Mouse (Mus musculus): Measurements from ENCODE around the gene Acot4. TPM values are rescaled to one million over a fixed set of nuclear protein-coding genes. Genes with fewer than 3 reads are reported as not detected.
"Not testable (repeated sequence)": the region's sequence is repeated elsewhere in the genome, so short reads cannot be mapped to it uniquely, and the experiment has no call there.

Gene Acot4
- polyA plus RNA-seq, 1 experiment from 2014 or later = 0.16 TPM

DNA sequence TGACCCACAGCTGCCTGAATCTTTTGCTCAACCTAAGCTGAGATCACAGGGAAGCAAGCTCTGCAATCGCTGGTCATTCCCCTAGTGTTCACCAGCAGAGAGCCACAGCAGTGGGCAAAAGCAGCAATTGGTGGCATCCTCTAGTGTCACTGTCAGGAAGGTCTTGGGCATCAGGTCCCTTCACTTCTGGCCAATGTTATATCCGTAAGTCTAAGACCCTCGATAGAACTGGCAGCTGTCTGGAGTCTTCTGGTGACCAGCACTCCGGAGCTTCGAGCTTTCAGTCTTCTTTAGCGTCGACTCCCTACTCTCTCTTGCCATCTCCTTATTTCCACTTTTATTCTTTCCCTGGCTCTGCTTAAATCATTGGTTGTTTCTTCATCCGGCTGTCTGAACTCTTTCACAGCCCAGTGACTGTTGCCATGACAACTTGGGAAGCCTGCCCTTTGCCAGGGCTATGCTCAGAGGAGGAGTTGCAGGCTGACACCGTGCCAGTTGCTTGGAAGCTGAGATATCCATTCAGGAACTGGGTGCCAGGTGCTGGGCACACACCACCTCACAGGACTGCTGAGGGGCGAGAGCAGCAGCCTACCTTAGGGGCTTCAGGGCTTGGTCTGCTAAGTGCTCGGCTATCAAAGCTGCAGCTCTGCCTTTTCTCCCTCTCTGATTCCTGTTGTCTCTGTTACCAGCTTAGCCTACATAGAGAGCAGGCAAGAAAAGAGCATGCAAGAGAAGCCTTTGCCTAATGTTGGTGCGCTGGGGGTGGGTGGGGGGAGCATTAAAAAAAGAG is 26.7 kb upstream of the Acot4 start:
- H3K4me3 ChIP-seq = peak overlapping the region; percentile 22; the same call in 1 of the 2 replicates

DNA sequence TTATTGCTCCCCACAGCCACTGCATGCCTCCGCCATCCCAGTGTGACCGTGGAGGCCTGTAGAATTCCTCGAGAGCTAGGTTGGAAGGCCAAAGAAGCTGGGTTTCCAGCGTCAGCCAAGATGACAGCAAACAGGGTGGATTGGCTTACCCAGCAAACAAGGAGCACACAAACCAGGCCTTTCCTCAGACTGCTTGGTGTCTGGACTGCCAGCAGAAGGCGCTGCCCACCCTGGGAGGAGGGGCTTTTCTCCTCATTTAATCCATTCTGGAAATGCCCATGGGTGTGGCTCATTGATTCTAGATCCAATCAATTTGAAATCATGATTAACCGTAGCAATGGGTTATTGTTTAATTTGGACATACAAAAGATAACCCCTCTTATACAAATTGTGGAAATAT is 25.0 kb upstream of the Acot4 start:
- H3K27me3 ChIP-seq (replicated peaks; ENCODE audit: low read depth, poor library complexity, severe bottlenecking) = 0 out of 2 replicates have a peak, but pooled peaks cover 6% of the 10 kb centered on the region
- peaks cover 17% of the 10 kb centered on the region for H3K36me3 ChIP-seq (replicated peaks)
- no peak overlapping the region for H3K27ac ChIP-seq (replicated peaks)
- WGBS = 73% methylated on average over 6 of the region's 6 CpGs
- DNase-seq (ENCODE audit: low spot score) = no peak
- no peaks in the 10 kb centered on the region for H3K9me3 ChIP-seq
- no peak overlapping the region for H3K4me3 ChIP-seq
- peaks cover 19% of the 10 kb centered on the region for H3K4me1 ChIP-seq

More for the DNA sequence above, 26.7 kb upstream of the Acot4 start:
- Histone ChIP-seq H3K9me3 (no peaks in the 10 kb centered on the region), H3K36me3 (replicated peaks) (peaks cover 9% of the 10 kb centered on the region), H3K27me3 (replicated peaks; ENCODE audit: low read depth, poor library complexity, severe bottlenecking) (0 out of 2 replicates have a peak, but pooled peaks cover 6% of the 10 kb centered on the region), H3K27ac (replicated peaks) (no peak overlapping the region), H3K4me1 (peaks cover 19% of the 10 kb centered on the region)
- WGBS = 58% methylated on average over 12 of the region's 12 CpGs
- peak; percentile 43 for DNase-seq (ENCODE audit: low spot score)

DNA sequence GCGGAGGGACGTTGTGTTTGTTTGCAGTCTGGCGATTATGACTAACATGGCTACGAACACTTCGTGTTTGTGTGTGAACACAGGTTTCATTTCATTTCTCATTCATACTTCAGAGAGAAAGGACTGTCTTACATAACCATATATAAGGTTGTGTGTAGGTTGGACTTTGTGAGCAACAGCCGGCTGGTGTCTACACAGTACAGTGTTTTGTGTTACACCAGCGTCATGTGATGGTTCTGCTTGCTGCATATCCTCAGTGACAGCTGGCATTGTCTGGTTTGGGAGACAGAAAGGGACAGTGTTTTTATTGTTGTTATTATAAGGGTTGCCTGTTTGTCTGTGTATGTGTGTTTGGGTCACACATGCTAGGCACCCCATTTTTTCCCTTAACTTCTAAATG is 24.5 kb upstream of the Acot4 start:
- peaks cover 18% of the 10 kb centered on the region for H3K4me1 ChIP-seq
- H3K27me3 ChIP-seq (replicated peaks; ENCODE audit: low read depth, poor library complexity, severe bottlenecking) = 0 out of 2 replicates have a peak, but pooled peaks cover 2% of the 10 kb centered on the region
- no peak for DNase-seq (ENCODE audit: low spot score)
- no peaks in the 10 kb centered on the region for H3K9me3 ChIP-seq
- no peak overlapping the region for H3K27ac ChIP-seq (replicated peaks)
- WGBS = 94% methylated on average over 7 of the region's 7 CpGs
- H3K4me3 ChIP-seq = no peak overlapping the region
- peaks cover 17% of the 10 kb centered on the region for H3K36me3 ChIP-seq (replicated peaks)

DNA sequence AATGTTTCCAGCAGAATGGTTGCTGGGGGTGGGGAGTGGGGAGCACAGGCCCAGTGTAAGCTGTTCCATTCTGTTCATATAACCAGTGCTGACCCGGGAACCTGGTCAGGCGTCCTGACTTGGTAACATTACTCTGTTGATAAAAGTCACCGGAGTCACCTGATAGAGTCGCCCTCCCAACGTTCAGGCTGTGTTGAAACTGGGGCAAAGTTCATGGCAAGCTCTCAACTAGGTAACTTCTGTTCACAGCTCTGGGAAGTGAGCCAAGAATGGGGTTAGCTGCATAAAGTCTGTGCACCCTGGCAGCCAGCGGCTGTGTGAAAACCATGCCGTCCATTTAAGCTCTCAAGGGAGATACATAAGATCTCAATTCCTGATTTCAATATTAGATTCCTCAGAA is 17.7 kb upstream of the Acot4 start:
- H3K27ac ChIP-seq (replicated peaks); H3K4me3 ChIP-seq; DNase-seq (ENCODE audit: low spot score); H3K4me1 ChIP-seq; H3K9me3 ChIP-seq; H3K27me3 ChIP-seq (replicated peaks; ENCODE audit: low read depth, poor library complexity, severe bottlenecking): not testable (repeated sequence)
- H3K36me3 ChIP-seq (replicated peaks) = peaks cover 12% of the 10 kb centered on the region
- 84% methylated on average over 7 of the region's 7 CpGs for WGBS

DNA sequence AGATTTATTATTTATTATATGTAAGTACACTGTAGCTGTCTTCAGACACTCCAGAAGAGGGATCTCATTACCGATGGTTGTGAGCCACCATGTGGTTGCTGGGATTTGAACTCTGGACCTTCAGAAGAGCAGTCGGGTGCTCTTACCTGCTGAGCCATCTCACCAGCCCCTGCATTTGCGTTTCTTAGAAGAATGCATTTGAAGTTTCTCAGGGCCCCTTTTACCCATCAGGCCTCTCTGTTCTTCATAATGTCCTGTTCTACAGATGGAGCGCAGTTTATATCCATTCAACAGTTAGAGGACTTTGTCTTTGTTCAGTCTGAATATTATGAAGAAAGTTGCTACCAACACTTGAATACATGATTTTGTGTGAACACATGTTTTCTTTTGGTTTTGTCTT is 15.9 kb upstream of the Acot4 start:
- not testable (repeated sequence) for H3K27me3 ChIP-seq (replicated peaks; ENCODE audit: low read depth, poor library complexity, severe bottlenecking); DNase-seq (ENCODE audit: low spot score); H3K4me3 ChIP-seq; H3K4me1 ChIP-seq; H3K9me3 ChIP-seq; H3K27ac ChIP-seq (replicated peaks); H3K36me3 ChIP-seq (replicated peaks)
- WGBS = 89% methylated on average over 4 of the region's 4 CpGs

DNA sequence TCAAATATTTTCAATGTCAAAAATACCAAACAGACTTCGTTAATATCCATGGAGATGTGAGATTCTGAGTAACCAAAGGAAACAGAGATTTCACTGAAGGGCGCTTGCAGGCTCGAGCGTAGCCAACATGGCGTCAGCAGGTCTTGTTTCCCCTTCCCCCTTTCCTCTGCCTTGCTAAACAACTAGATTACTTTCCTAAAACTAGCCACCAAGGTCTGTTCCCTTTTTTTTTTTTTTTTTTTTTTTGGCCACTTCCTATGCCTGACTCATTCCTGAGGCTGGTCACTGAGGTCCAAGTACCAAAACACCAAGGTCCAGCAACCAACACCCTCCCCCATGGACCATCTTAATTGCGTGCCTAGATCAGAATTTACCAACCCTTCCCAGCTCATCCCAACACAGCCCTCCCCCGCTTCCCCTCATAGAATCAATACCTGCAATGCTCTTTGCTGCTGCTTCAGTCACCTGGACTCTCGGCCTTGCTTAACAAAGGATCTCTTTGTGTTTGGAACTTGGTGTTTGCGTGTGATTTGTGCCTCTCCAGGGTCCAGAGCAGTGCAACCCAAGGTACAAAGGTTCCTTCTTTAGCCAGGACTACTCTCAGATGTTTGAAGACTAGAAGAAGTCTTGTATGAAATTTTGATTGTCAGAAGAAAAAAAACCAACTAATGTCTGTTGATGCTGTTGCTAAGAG is 15.0 kb upstream of the Acot4 start:
- H3K36me3 ChIP-seq (replicated peaks) = no peaks in the 10 kb centered on the region; the same call in 1 of the 2 replicates
- H3K27me3 ChIP-seq (replicated peaks; ENCODE audit: low read depth, poor library complexity, severe bottlenecking) = no peaks in the 10 kb centered on the region
- no peaks in the 10 kb centered on the region for H3K9me3 ChIP-seq
- 78% methylated on average over 9 of the region's 9 CpGs for WGBS
- H3K4me1 ChIP-seq = no peaks in the 10 kb centered on the region
- no peak overlapping the region for H3K27ac ChIP-seq (replicated peaks)
- no peak for DNase-seq (ENCODE audit: low spot score)
- H3K4me3 ChIP-seq = no peak overlapping the region

DNA sequence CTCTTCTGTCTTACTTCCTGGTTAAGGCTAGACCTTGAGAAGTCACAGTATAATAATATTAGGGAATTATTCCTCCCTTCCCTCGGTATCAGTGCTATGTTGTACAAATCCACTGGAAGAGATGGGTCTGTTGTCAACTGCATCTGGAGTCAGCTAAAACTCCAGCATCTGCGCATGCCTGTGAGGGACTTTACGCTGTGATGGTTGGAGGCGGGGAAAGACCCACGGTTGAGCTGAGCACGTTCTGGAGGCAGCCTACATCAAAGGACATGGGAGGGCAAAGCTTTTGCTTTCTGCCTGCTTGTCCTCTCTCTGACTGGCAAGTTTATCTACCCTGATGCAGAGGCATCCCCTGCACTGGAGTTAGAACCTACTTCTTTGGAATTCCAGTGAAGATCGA is 12.3 kb upstream of the Acot4 start:
- WGBS = 93% methylated on average over 7 of the region's 7 CpGs
- H3K9me3 ChIP-seq = no peaks in the 10 kb centered on the region
- H3K27me3 ChIP-seq (replicated peaks; ENCODE audit: low read depth, poor library complexity, severe bottlenecking) = no peaks in the 10 kb centered on the region
- no peaks in the 10 kb centered on the region for H3K36me3 ChIP-seq (replicated peaks)
- no peak overlapping the region for H3K4me3 ChIP-seq
- H3K27ac ChIP-seq (replicated peaks) = no peak overlapping the region
- no peak for DNase-seq (ENCODE audit: low spot score)
- H3K4me1 ChIP-seq = no peaks in the 10 kb centered on the region

DNA sequence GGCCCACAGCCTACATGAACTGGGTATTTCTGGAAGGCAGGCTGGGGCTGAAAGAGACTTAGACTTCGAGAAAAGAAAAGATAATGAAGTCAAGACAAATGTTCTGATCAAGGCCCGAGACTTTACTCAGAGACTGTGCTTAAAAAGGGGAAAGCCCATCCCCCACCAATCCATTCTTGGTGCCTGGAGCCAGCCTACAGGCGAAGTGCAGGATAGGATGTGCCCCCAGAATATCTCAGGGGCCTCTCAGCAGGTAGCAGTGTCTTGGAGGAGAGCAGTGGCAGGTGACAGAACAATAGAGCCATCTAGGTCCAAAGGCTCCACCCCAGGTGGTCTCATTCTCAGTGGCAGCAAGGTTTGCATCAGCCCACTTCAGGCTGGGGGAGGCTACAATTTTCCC is 9.9 kb upstream of the Acot4 start:
- WGBS = 43% methylated on average over 3 of the region's 3 CpGs
- not testable (repeated sequence) for H3K4me1 ChIP-seq

DNA sequence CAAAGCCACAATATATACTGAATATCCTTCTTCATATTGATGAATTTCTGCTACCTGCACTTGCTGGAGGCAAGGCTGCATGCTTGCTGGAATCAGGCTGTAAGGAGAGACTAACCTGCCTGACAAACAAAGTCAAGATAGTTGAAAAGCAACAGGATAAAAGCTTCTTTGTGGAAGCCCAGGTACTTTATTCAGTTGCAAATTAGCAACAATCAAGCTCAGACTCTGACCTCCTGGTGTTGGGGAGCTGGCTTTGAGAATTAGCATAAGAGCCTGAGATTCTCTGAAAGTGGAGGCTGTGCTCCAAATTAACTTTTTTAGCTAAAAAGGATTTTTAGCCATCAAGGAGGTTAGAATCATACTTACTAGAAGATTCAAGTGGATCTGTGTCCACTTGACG is 9.1 kb upstream of the Acot4 start:
- not testable (repeated sequence) for H3K36me3 ChIP-seq (replicated peaks)
- WGBS = 80% methylated on average over 1 of the region's 1 CpGs

More for the DNA sequence above, 9.9 kb upstream of the Acot4 start:
- not testable (repeated sequence) for DNase-seq (ENCODE audit: low spot score); H3K36me3 ChIP-seq (replicated peaks); H3K27me3 ChIP-seq (replicated peaks; ENCODE audit: low read depth, poor library complexity, severe bottlenecking); H3K4me3 ChIP-seq; H3K9me3 ChIP-seq; H3K27ac ChIP-seq (replicated peaks)

DNA sequence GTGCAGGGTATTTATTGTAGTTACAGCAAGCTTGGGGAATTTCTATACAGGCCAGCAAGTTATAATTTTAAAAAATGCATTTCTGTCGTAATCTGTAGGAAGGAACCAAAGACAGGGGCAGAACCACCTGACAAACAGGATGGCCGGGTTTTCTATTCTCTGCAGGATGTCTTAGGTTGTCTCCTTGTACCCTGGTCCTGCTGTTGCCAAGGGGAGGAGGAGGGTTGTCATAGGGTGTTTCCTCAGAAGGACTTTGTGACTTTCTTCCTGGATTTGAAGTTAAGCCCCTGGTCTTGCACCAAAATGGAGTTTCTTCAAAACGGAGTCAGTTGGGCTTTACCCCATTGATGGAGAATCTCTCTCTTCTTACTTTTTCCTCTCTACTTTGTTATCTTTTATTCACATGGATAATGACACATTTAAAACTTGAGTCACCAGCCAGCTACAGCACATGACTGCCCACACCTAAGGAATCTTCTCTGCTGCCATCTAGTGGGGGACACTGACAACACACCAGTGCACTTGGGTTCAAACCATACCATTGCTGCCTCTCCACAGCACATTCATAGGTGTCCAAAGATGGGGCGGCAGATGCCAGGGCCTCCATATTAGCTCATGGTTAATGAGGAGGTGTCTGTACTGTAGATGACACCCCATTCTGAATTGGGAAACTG is 7.4 kb upstream of the Acot4 start:
- Histone ChIP-seq H3K36me3 (replicated peaks) (no peaks in the 10 kb centered on the region), H3K4me3 (no peak overlapping the region), H3K9me3 (no peaks in the 10 kb centered on the region), H3K27ac (replicated peaks) (no peak overlapping the region), H3K27me3 (replicated peaks; ENCODE audit: low read depth, poor library complexity, severe bottlenecking) (no peaks in the 10 kb centered on the region), H3K4me1 (no peaks in the 10 kb centered on the region)
- 79% methylated on average over 4 of the region's 4 CpGs for WGBS
- peak; percentile 63 for DNase-seq (ENCODE audit: low spot score)

More for the DNA sequence above, 9.1 kb upstream of the Acot4 start:
- not testable (repeated sequence) for H3K9me3 ChIP-seq; H3K27me3 ChIP-seq (replicated peaks; ENCODE audit: low read depth, poor library complexity, severe bottlenecking); H3K4me1 ChIP-seq; DNase-seq (ENCODE audit: low spot score); H3K27ac ChIP-seq (replicated peaks); H3K4me3 ChIP-seq

DNA sequence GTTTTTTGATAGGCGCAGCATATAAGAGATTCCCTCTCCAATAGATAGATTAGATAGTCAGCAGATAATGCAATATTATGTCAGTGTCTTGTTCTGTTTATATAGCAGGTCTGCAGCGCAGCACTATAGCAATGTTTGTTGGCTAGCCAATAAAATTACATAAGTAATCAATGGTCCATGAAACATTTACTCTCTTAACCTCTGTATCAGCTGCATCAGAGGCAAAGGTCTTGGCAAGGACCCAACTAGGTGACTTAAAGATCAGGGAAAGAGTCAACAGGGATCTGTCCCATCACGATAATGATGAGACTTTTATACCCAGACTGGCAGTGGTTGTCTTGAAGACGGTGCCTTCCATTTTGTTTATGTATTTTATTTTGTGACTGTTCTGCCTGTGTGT is 5.3 kb upstream of the Acot4 start:
- Histone ChIP-seq H3K27me3 (replicated peaks; ENCODE audit: low read depth, poor library complexity, severe bottlenecking) (peaks cover 10% of the 10 kb centered on the region), H3K4me1 (no peaks in the 10 kb centered on the region; the same call in 1 of the 2 replicates), H3K27ac (replicated peaks) (no peak overlapping the region), H3K4me3 (no peak overlapping the region), H3K9me3 (no peaks in the 10 kb centered on the region), H3K36me3 (replicated peaks) (no peaks in the 10 kb centered on the region)
- DNase-seq (ENCODE audit: low spot score) = no peak
- WGBS = 92% methylated on average over 4 of the region's 4 CpGs

DNA sequence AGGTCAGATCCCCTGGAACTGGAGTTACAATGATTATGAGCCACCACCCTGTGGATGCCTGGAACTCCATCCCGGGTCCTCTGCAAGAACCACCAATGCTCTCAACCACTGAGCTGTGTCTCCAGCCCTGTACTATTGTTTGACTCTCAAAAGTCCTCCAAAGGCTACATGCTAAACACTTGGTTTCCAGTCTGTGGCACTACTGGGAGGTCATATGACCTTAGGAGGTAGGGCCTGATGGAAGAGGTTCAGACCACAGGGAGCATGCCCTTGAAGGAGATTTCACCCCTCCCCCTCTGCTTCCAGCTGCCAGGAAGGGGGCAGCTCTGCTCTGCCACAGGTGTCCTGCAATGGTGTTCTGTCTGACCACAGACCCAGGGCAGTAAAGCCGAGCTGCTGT is 4.9 kb upstream of the Acot4 start:
- not testable (repeated sequence) for H3K27me3 ChIP-seq (replicated peaks; ENCODE audit: low read depth, poor library complexity, severe bottlenecking); H3K27ac ChIP-seq (replicated peaks); DNase-seq (ENCODE audit: low spot score); H3K4me1 ChIP-seq; H3K4me3 ChIP-seq; H3K36me3 ChIP-seq (replicated peaks); H3K9me3 ChIP-seq
- 86% methylated on average over 2 of the region's 2 CpGs for WGBS
